Mouse (Mus musculus) liver, adult 2 months (tissue): ENCODE data around the gene Hoxc4.

Source experiments
- CTCF ChIP-seq: fragments of 200-500 bp; IDR thresholded peaks from 2 replicates; pipeline ENCODE4 v1.5.1; 2011; ENCODE audit warnings: low read depth, low read length, control low read depth
- POLR2A ChIP-seq: fragments of 200-500 bp; IDR thresholded peaks from 2 replicates; pipeline ENCODE4 v1.6.1; 2011; ENCODE audit warnings: low read length, control low read depth; ENCODE audit not compliant: insufficient read depth; ENCODE audit errors: extremely low read depth

DNA sequence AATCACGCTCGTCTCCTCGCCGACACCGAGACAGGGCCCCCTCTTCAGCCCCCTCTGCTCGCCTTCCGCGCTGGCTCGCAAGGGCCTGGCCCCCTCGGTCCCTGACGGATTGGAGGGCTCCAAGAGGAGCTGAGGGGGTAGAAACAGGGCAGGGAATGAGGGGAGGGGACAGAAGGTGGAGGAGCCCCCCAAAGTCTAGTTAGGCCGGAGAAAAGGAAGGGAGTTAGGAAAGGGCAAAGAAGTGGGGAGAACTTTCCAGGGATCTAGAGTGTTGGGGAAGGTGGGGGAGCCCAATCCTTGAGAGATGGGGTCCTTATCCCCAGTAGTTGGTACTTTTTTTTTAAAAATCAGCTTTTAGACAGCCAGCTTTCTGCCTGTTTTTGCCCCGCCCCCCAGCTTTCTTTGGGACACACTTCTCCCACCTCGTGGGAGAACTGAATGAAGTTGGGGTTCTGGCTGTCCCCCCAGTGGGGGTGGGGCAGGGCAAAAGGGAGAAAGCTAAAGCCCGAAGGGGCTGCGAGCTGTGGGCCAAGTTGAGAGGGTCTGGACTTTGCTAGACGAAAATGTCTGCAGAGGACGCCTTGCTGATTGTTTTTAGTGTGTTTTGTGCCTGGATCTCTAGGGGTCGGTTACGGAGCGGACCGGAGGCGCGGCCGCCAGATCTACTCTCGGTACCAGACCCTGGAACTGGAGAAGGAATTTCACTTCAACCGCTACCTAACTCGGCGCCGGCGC lies 8.5 kb upstream of the Hoxc4 start:
- no peak for TF ChIP-seq CTCF
- no peak for TF ChIP-seq POLR2A
